Comparison of ENCODE assay signal across 5 mouse cellular contexts in genomic region chr14:53460790-53461189, GRCm38 (mm10).
DNase-seq lines count a peak whose midpoint lies in the region; ATAC-seq lines count a peak whose summit lies in the region.

No protein-coding gene starts in this region.

- ATAC-seq in frontal cortex, adult (ENCODE audit: low TSS enrichment) = peak; percentile 65; the same call in 1 of the 2 replicates
- peak; percentile 75 to 78 for ATAC-seq in hematopoietic stem cell, adult 5-6 weeks (replicated peaks in 1 of 2; ENCODE audit: insufficient read depth in 1 of 2, low FRiP score in 2 of 2, low TSS enrichment in 1 of 2, low read depth in 1 of 2, poor library complexity in 2 of 2, severe bottlenecking in 2 of 2)
- ATAC-seq in megakaryocyte, adult 5-6 weeks (ENCODE audit: poor library complexity, severe bottlenecking) = 0 out of 2 replicates have a peak, but pooled peaks have one; percentile 33
- peak; percentile 67 for ATAC-seq in megakaryocyte-erythroid progenitor cell, adult 5-6 weeks (replicated peaks; ENCODE audit: low FRiP score, low TSS enrichment, poor library complexity, severe bottlenecking)

- DNase-seq in T-cell, adult 2 months (ENCODE audit: low spot score) = peak; percentile 4

Comparison
In these comparisons a context has a peak if more than half of its experiments do, and no peak if none do; other contexts are left out.
1. Peak in every context shown above with its lines: DNase-seq and ATAC-seq.